Mouse (Mus musculus) gastrocnemius, adult 2 months (tissue): ENCODE data around the gene Cntnap5c. TPM values are rescaled to one million over a fixed set of nuclear protein-coding genes. Genes with fewer than 3 reads are reported as not detected.

Experiments
- DNase-seq: peaks from one replicate; pipeline ENCODE4 v3.0.0; 2022
- H3K27ac ChIP-seq: fragments of 200-600 bp; 2 replicates; pipeline ENCODE4 v1.8.1; 2022; ENCODE audit warnings: mild to moderate bottlenecking
- H3K4me3 ChIP-seq: fragments of 200-600 bp; 2 replicates; pipeline ENCODE4 v1.8.1; 2022; ENCODE audit warnings: mild to moderate bottlenecking, moderate library complexity
- CTCF ChIP-seq: fragments of 200-600 bp; IDR thresholded peaks from 2 replicates; pipeline ENCODE4 v1.8.1; 2022; ENCODE audit warnings: antibody characterized with exemption, mild to moderate bottlenecking, moderate library complexity
- intact Hi-C: fragments of 180-260 bp; cut with DNase I; formaldehyde crosslinking; loops from one replicate; pipeline ENCODE4 v1.15.1; 2025
- total RNA-seq, 2 experiments: library from RNA; stranded (reverse); gene quantifications; 2 replicates each; pipeline ENCODE4 v1.2.3; 2021

Gene Cntnap5c
- total RNA-seq, 2 experiments from 2014 or later, result not detected

- TF ChIP-seq CTCF, result no peak
- H3K4me3 ChIP-seq, result no peak overlapping the region
- intact Hi-C loops, result no loop called here
- no peak overlapping the region for H3K27ac ChIP-seq
- DNase-seq, result no peak
These were observed 335.1 kb downstream of the Cntnap5c start for GRCm38 (mm10) chr17:58104505-58104904.

GRCm38 (mm10) chr17:58107901-58108300 is 338.5 kb downstream of the Cntnap5c start:
- no peak overlapping the region for H3K27ac ChIP-seq
- no peak overlapping the region for H3K4me3 ChIP-seq
- DNase-seq, result no peak
- no peak for TF ChIP-seq CTCF
- intact Hi-C loops, result no loop called here

GRCm38 (mm10) chr17:58108335-58108734 is 339.0 kb downstream of the Cntnap5c start:
- no peak for DNase-seq
- TF ChIP-seq CTCF, result no peak
- Histone ChIP-seq H3K27ac (no peak overlapping the region), H3K4me3 (no peak overlapping the region)
- intact Hi-C loops, result no loop called here

GRCm38 (mm10) chr17:58187171-58187570 is 417.8 kb downstream of the Cntnap5c start:
- intact Hi-C loops, result no loop called here
- Histone ChIP-seq H3K4me3 (no peak overlapping the region), H3K27ac (no peak overlapping the region)
- TF ChIP-seq CTCF, result no peak
- DNase-seq, result no peak

GRCm38 (mm10) chr17:58201148-58201547 is 431.8 kb downstream of the Cntnap5c start:
- Histone ChIP-seq H3K27ac (no peak overlapping the region), H3K4me3 (no peak overlapping the region)
- intact Hi-C loops, result no loop called here
- no peak for DNase-seq
- no peak for TF ChIP-seq CTCF

GRCm38 (mm10) chr17:58268058-58268457 is 498.7 kb downstream of the Cntnap5c start:
- Histone ChIP-seq H3K4me3 (no peak overlapping the region), H3K27ac (no peak overlapping the region)
- DNase-seq, result no peak
- TF ChIP-seq CTCF, result no peak
- intact Hi-C loops, result no loop called here

GRCm38 (mm10) chr17:58351310-58351709 is 581.9 kb downstream of the Cntnap5c start:
- Histone ChIP-seq H3K27ac (no peak overlapping the region), H3K4me3 (no peak overlapping the region)
- no peak for DNase-seq
- no peak for TF ChIP-seq CTCF
- intact Hi-C loops, result no loop called here

- no peak for TF ChIP-seq CTCF
- intact Hi-C loops, result no loop called here
- no peak for DNase-seq
- H3K27ac ChIP-seq, result no peak overlapping the region
- H3K4me3 ChIP-seq, result no peak overlapping the region
These were observed 586.9 kb downstream of the Cntnap5c start for GRCm38 (mm10) chr17:58356224-58356623.

GRCm38 (mm10) chr17:58363582-58364267 is 594.4 kb downstream of the Cntnap5c start:
- intact Hi-C loops, result no loop called here
- no peak overlapping the region for H3K4me3 ChIP-seq
- H3K27ac ChIP-seq, result no peak overlapping the region
- no peak for TF ChIP-seq CTCF
- no peak for DNase-seq

- Histone ChIP-seq H3K4me3 (no peak overlapping the region), H3K27ac (no peak overlapping the region)
- DNase-seq, result no peak
- TF ChIP-seq CTCF, result no peak
- intact Hi-C loops, result no loop called here
These were observed 600.7 kb downstream of the Cntnap5c start for GRCm38 (mm10) chr17:58370089-58370488.

GRCm38 (mm10) chr17:58407769-58408168 is 638.4 kb downstream of the Cntnap5c start:
- Histone ChIP-seq H3K27ac (no peak overlapping the region), H3K4me3 (no peak overlapping the region)
- TF ChIP-seq CTCF, result no peak
- intact Hi-C loops, result no loop called here
- DNase-seq, result no peak

GRCm38 (mm10) chr17:58408756-58409155 is 639.4 kb downstream of the Cntnap5c start:
- intact Hi-C loops, result no loop called here
- TF ChIP-seq CTCF, result no peak
- no peak overlapping the region for H3K4me3 ChIP-seq
- H3K27ac ChIP-seq, result no peak overlapping the region
- no peak for DNase-seq

GRCm38 (mm10) chr17:58437443-58437842 is 668.1 kb downstream of the Cntnap5c start:
- no peak for TF ChIP-seq CTCF
- intact Hi-C loops, result no loop called here
- no peak overlapping the region for H3K27ac ChIP-seq

More at GRCm38 (mm10) chr17:58437443-58437842, 668.1 kb downstream of the Cntnap5c start:
- DNase-seq, result no peak
- no peak overlapping the region for H3K4me3 ChIP-seq

Other genes starting within 250 kb of the Cntnap5c start
- not detected for gene Vmn2r120, start 224.1 kb upstream of the Cntnap5c start, total RNA-seq
- not detected for gene Gm21834, start 27.4 kb upstream of the Cntnap5c start, total RNA-seq